In the genomic region with DNA sequence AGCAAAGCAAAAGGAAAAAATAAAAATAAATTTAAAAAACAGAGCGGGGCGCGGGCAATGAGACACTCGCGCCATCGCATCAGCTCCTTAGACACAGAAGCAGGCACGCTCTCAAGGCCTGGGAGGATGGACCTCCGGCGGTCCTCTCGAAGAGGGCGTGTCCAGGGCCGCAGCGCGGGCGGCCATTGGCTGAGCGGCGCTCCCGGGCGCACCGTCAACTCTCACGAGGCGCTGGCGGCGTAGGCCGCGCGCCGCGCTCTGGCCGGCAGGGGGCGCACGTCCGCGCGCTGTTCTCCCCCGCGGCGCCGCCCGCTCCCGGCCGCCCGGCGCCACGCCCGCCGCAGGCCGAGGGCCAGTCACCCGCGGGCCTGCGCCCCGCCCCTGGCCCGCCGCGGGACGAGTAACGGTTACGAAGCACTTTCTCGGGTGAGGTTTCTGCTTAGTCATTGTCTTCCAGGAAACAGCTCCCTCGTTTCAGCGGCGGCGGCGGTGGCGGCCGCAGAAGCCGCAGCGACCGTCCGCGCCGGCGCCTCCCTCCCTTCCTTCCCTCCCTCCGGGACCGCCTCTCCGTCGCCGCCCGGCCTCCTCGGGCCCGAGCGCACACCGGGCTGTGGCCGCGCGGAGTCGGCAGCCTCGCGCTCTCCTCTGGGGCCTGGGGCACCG, we compare ENCODE assay signal across 1 mouse cellular context.
TF ChIP-seq lines count a peak whose summit lies in the region.

TSS of gene Gclm (plus strand) at position 343 of the 663 bp plus-strand sequence.

TF ChIP-seq in MEL, 35 proteins besides CTCF, POLR2A, EP300 and RAD21 (continued from another document):
- peak; percentile 76 for TF ChIP-seq NELFE (IDR thresholded peaks at IDR 0.05; ENCODE audit: low read depth, low read length)
- TF ChIP-seq TAL1 (IDR thresholded peaks at IDR 0.05; ENCODE audit: low read length), result no peak
- TF ChIP-seq KAT2A (conservative IDR thresholded peaks at IDR 0.05; ENCODE audit: low read depth, low read length), result no peak; the same call in 1 of the 2 replicates
- no peak for TF ChIP-seq POLR2AphosphoS5 (IDR thresholded peaks at IDR 0.05; ENCODE audit: borderline replicate concordance, low read depth, low read length)
- TF ChIP-seq MYC (IDR thresholded peaks at IDR 0.05; ENCODE audit: low read depth, low read length), result no peak
- no peak for TF ChIP-seq SMC3 (IDR thresholded peaks at IDR 0.05; ENCODE audit: low read depth, low read length)
